Mouse (Mus musculus) brain, adult 2 months (tissue): Measurements from ENCODE around the gene Glis2.

Experiments used
- DNase-seq: peaks from one replicate; pipeline ENCODE4 v3.0.0; 2011; ENCODE audit warnings: low read depth, low spot score

The Glis2 gene

DNA sequence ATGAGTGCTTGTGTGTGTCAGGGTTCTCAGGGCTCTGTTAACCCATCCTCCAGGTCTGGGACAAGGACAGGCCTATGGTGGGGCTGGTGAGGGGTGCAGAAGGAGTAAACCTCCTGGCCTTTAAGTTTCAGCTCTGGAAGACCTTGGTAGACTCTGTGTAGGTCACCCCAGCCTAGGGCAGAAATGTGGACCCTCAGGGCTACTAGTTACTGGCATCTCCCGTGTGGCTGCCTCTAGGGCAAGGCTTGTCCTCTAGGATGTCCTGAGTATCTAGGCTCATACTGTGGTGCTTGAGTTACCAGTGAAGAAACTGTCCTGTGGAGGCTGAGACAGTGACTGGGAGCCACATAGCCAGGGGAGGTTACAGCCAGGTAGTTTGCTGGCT, 8.9 kb downstream of the Glis2 start:
- DNase-seq: no peak

DNA sequence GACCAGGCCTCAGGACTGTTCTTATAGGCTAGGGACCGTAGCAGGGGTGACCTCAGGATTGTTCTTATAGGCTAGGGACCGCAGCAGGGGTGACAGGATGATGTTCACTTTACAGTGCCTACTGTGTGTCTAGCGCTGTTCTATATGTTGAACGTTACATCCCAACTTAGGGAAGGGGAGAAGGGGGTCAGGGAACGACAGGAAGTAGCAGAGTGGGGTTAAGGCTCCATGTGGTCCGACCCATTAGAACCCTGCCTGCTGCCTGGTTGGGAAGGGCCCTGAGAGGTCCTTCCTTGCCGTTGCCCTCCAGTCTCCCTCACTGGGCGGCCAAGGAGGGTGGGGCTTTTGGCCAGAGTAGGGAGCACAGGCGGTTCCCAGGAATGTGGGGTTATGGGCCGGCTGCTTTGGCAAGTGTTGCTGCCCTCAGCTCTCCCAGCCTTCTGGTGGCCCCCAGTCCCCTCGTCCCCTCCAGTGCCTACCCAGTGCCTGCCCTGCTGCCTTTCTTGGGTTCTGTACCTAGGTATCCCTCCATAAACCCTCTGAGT, 9.9 kb downstream of the Glis2 start:
- DNase-seq: no peak

- no peak for DNase-seq
Measured at GRCm38 (mm10) chr16:4605514-4606131, 11.1 kb downstream of the Glis2 start.

- peak; percentile 50 for DNase-seq
Measured at GRCm38 (mm10) chr16:4606431-4607084, 12.0 kb downstream of the Glis2 start.

DNA sequence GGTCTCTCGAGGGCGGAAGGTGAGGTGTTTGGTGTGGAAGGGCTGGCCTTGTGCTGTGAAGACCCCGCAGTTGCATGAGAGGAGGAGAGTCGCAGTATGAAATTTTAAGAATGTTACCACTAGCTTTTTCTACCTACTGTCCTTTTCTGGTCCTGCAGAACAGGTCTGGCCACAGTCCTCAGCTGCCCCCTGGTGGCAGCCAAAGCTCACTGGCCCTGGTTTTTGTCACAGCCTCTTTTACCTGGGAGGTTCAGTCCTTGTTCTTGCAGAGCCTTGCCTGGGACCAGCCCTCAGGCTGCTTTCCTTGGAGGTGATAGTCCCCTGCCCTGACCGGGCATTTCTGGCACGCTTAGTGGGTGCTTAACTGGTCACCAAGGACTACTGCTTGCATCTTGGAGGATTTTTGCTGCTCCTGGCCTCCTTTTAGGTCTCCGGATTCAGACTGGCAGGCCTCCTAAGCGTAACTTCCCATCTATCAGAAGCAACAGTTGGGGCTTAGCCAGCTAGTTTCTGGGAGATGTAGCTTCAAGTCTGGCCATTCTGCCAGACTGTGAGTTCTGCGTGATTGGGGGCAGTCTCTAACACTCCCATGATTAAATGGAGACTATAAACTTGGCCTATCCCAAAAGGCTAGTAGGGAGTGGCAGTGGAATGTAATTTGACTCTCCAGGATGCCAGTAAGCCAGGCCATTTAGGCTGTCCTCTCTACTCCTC, 13.5 kb downstream of the Glis2 start:
- DNase-seq: peak; percentile 90

GRCm38 (mm10) chr16:4608532-4609059, 14.1 kb downstream of the Glis2 start:
- no peak for DNase-seq

GRCm38 (mm10) chr16:4611193-4611592, 16.7 kb downstream of the Glis2 start:
- no peak for DNase-seq

DNA sequence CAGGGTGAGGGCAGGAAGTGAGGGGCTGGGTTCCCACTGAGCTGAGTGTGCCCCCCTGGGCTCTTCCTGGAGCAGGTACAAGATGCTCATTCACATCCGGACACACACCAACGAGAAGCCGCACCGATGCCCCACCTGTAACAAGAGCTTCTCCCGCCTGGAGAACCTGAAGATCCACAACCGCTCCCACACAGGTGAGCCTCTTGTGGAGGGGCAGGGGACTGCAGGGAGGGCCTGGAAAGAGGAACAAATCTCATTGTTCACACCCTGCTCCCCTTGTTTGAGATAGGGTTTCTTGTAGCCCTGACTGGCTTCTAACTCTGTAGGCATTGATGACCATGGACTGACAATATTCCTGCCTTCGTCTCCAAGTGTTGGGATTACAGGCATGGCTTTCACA, 17.2 kb downstream of the Glis2 start:
- DNase-seq: no peak

DNA sequence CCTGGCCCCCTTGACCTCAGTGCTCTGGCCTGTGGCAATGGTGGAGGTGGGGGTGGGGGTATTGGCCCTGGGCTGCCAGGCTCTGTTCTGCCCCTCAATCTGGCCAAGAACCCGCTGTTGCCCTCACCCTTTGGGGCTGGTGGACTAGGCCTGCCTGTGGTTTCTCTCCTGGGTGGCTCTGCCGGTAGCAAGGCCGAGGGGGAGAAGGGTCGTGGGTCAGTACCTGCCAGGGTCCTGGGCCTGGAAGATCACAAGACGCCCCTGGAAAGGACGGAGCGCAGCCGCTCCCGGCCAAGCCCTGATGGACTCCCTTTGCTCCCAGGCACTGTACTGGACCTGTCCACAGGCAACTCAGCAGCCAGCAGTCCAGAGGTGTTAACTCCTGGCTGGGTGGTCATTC, 19.2 kb downstream of the Glis2 start:
- no peak for DNase-seq

DNA sequence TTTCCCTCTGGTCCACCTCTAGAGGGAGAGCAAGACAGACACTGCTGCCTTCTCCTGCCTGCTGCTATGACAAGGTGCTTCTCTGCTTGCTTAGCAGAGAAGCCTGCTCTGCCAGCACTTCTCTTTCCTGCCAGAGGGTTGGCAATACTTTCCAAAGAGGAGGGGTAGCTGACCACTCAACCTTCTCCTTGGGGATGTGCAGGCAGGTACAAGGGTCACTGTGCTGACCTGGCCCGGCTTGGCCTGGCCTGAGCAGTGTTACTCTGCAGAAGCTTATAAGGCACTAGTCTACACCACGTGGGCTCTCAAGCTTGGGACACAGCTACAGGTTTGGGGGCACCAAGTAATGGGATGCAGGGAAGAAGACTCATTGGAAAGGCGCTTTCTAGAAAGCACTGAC, 20.1 kb downstream of the Glis2 start:
- DNase-seq: no peak

DNA sequence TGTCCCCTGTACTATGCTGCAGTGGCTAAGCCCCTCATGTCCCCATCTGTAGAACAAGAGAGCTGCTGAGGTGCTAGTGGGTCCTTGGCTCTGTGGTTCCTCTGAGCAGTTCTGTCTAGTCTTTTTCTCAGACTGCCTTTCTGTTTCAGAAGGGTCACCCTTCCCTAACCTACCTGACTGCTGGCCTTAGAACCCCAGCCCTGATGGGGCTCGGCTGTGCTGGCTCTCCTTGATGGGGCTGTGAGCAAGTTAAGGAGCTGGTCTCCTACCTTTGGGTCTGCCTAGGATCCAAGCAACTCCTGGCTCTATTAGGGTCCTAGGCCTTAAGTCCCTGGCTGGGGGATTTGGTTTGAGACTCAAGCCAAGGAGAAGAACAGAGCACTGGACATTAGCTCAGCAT, 20.8 kb downstream of the Glis2 start:
- no peak for DNase-seq

GRCm38 (mm10) chr16:4616829-4617228, 22.3 kb downstream of the Glis2 start:
- DNase-seq: no peak

- DNase-seq: no peak
Measured at GRCm38 (mm10) chr16:4624074-4624473, 29.6 kb downstream of the Glis2 start.

DNA sequence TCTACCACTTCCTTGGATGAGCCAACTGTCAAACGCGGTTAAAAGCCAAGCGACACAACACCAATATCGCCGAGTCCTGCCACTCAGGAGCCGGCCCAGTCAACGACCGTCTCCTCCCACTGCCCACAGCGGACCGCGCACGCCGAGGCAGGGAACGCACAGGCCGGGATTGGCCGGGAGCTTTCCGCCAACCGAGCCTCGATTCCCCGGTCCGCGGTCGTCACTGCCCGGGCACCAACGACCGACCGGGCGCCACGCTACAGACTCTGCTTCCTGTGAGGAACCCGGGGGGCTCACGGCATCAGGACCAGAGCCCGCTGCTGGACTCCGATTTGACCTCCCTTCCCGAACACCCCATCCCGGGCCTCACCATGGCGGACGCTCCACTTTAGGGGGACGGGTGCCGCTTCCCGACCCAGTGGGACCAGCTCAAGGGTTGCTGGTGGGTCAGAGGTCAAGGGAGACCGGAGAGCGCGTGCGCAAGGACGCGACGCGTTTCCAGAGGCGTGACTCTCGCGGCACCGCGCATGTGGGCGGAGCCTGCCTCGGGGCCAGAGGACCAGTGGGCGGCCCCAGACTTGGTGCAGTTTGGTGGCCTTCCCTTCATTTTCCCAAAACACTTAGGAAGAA, 30.1 kb downstream of the Glis2 start, which contains the start of gene Pam16:
Gene Pam16 (minus strand): TSS at position 508 of the 630 bp plus-strand sequence.
- peak; percentile 95 for DNase-seq

GRCm38 (mm10) chr16:4627105-4627504, 32.6 kb downstream of the Glis2 start:
- DNase-seq: no peak

- no peak for DNase-seq
Measured at GRCm38 (mm10) chr16:4628898-4629419, 34.4 kb downstream of the Glis2 start.

GRCm38 (mm10) chr16:4629950-4630349, 35.4 kb downstream of the Glis2 start:
- peak; percentile 78 for DNase-seq

- no peak for DNase-seq
Measured at GRCm38 (mm10) chr16:4632050-4632449, 37.5 kb downstream of the Glis2 start.

DNA sequence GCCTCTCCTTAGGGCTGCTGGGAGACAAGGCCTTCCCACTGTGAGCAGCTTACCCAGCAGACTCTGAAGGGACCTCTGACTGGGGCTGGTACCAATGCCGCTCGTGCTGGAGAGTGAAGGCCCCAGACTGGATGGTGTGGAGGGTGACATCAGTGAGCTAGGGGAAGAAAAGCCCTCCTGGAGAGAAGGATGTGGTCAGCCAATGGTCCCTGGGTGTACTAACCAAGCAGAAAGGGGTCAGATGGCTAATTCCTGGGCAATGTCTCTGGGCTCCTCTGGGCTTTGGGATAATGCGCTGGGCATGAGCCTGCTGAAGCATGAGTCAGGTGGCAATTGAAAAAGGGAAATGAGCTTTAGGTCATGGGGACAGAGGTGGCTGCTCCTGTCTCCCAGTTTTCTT, 39.1 kb downstream of the Glis2 start:
- DNase-seq: no peak

- no peak for DNase-seq
Measured at GRCm38 (mm10) chr16:4634681-4635080, 40.2 kb downstream of the Glis2 start.

DNA sequence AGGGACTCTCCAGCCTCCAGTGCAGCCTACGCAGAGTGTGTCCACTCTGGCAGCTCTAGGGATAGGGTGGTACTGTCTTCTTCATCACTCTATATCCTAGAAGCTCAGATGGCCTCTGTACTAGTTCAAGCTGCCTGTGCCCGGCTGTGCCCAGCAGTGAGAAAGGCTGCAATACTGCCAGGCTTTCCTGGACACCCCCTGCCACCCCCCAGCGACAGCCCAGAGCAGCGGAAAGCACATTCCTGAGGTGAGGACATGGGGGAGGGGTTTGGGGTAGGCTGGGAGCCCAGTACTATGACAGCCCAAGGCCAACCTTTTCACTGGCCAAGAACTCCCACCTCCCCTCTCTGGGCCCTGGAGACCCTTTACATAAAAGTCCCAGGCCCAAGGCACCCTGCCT, 41.2 kb downstream of the Glis2 start:
- no peak for DNase-seq
